Mouse (Mus musculus): ENCODE measurements around the gene Olfr324. TPM values are rescaled to one million over a fixed set of nuclear protein-coding genes. Genes with fewer than 3 reads are reported as not detected.

Olfr324 gene
- polyA plus RNA-seq, 1 experiment from 2014 or later = not detected

- H3K9ac ChIP-seq = no peak overlapping the region
- H3K4me1 ChIP-seq = peaks cover 9% of the 10 kb centered on the region
- no peak for ATAC-seq (ENCODE audit: low FRiP score, low read depth)
- no peak overlapping the region for H3K27ac ChIP-seq
- 63% methylated on average over 7 of the region's 7 CpGs for WGBS
- H3K27me3 ChIP-seq (replicated peaks) = peaks cover 14% of the 10 kb centered on the region
- no peaks in the 10 kb centered on the region for H3K9me3 ChIP-seq
- H3K36me3 ChIP-seq = no peaks in the 10 kb centered on the region
- no peak overlapping the region for H3K4me2 ChIP-seq (replicated peaks)
- H3K4me3 ChIP-seq = no peak overlapping the region
These were observed 43.3 kb downstream of the Olfr324 start for GRCm38 (mm10) chr11:58638176-58638701.

DNA sequence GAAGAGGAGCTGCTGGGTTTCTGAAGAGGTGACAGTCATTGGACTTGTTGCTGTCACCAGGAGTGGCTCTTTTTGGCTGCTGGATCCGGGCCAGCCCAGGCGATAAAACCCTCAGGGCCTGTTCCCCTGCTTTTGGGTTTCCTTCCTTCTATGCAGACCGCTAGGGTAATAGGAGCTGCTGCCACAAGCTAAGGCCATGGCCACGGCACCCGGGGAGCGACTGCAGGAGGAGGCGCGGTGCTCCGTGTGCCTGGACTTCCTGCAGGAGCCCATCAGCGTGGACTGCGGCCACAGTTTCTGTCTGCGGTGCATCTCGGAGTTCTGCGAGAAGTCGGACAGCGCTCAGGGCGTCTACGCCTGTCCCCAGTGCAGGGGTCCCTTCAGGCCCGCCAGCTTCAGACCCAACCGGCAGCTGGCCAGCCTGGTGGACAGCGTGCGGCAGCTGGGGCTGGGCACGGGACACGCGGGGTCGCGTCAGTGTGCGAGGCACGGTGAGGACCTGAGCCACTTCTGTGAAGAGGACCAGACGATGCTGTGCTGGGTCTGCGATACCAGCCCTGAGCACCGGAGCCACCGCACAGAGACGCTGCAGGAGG is 45.5 kb downstream of the Olfr324 start, which contains the start of gene Trim58:
Gene Trim58, plus strand, starts transcription at position 194 of the 596 bp plus-strand sequence.
- 6% methylated on average over 34 of the region's 34 CpGs for WGBS
- H3K27me3 ChIP-seq (replicated peaks) = peaks cover 14% of the 10 kb centered on the region
- peaks cover 9% of the 10 kb centered on the region for H3K4me1 ChIP-seq
- peak within 1 kb of the TSS; percentile 93 for H3K4me2 ChIP-seq (replicated peaks)
- peak within 1 kb of the TSS; percentile 48 for H3K9ac ChIP-seq
- peak within 1 kb of the TSS; percentile 43 for H3K4me3 ChIP-seq
- no peak for ATAC-seq (ENCODE audit: low FRiP score, low read depth)
- no peak within 1 kb of the TSS for H3K27ac ChIP-seq
- no peaks in the 10 kb centered on the region for H3K9me3 ChIP-seq
- H3K36me3 ChIP-seq = no peaks in the 10 kb centered on the region

GRCm38 (mm10) chr11:58641057-58641456 is 46.1 kb downstream of the Olfr324 start:
- Histone ChIP-seq H3K9ac (peak overlapping the region; percentile 48; the same call in 1 of the 2 replicates), H3K4me3 (0 out of 2 replicates have a peak overlapping the region, but pooled peaks have one; percentile 43), H3K27ac (no peak overlapping the region), H3K4me2 (replicated peaks) (peak overlapping the region; percentile 93), H3K9me3 (no peaks in the 10 kb centered on the region), H3K27me3 (replicated peaks) (peaks cover 14% of the 10 kb centered on the region), H3K36me3 (no peaks in the 10 kb centered on the region), H3K4me1 (peaks cover 9% of the 10 kb centered on the region)
- no peak for ATAC-seq (ENCODE audit: low FRiP score, low read depth)
- 34% methylated on average over 14 of the region's 14 CpGs for WGBS

GRCm38 (mm10) chr11:58641638-58642358 is 46.9 kb downstream of the Olfr324 start:
- Histone ChIP-seq H3K9me3 (no peaks in the 10 kb centered on the region), H3K4me3 (no peak overlapping the region), H3K4me1 (peaks cover 9% of the 10 kb centered on the region), H3K4me2 (replicated peaks) (no peak overlapping the region), H3K27ac (no peak overlapping the region), H3K27me3 (replicated peaks) (peaks cover 14% of the 10 kb centered on the region), H3K9ac (peak overlapping the region; percentile 21; the same call in 1 of the 2 replicates), H3K36me3 (no peaks in the 10 kb centered on the region)
- WGBS = 89% methylated on average over 13 of the region's 13 CpGs
- no peak for ATAC-seq (ENCODE audit: low FRiP score, low read depth)

DNA sequence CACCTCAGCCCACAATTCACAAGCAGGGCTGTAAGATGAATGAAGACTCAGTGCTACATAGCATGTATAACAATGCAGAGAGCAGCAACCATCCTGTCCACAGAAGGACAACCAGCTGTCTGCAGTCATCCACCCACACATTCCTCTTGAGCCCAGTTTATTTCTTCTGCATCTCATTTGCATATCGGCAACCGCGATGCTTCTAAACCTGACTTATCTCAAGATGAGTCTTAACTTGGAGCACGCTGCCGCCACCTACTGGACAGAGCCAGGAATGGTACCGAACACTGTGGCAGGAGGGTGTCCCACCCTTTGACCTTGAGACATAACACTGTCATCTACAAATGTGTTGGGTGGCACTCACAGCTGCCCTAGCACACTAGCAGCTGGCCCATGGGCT is 48.4 kb downstream of the Olfr324 start:
- Histone ChIP-seq H3K4me2 (replicated peaks) (no peak overlapping the region), H3K4me1 (peaks cover 9% of the 10 kb centered on the region), H3K36me3 (no peaks in the 10 kb centered on the region), H3K27ac (no peak overlapping the region), H3K4me3 (no peak overlapping the region), H3K27me3 (replicated peaks) (peaks cover 14% of the 10 kb centered on the region), H3K9me3 (no peaks in the 10 kb centered on the region), H3K9ac (no peak overlapping the region)
- no peak for ATAC-seq (ENCODE audit: low FRiP score, low read depth)
- 33% methylated on average over 6 of the region's 6 CpGs for WGBS

Other genes starting within 250 kb of the Olfr324 start
- gene Lypd8, start 216.1 kb upstream of the Olfr324 start, polyA plus RNA-seq (2016; fragmentation: Nextera tagmentation; extraction: Ambion mirVana) = not detected in 2 replicates
- not detected in 2 replicates for gene 1810065E05Rik, start 174.0 kb upstream of the Olfr324 start, polyA plus RNA-seq (2016; fragmentation: Nextera tagmentation; extraction: Ambion mirVana)
- not detected in 2 replicates for gene Gm12253, start 162.6 kb upstream of the Olfr324 start, polyA plus RNA-seq (2016; fragmentation: Nextera tagmentation; extraction: Ambion mirVana)
- gene Lypd9, start 142.2 kb upstream of the Olfr324 start, polyA plus RNA-seq (2016; fragmentation: Nextera tagmentation; extraction: Ambion mirVana) = not detected in 2 replicates
- not detected in 2 replicates for gene Olfr30, start 132.8 kb upstream of the Olfr324 start, polyA plus RNA-seq (2016; fragmentation: Nextera tagmentation; extraction: Ambion mirVana)
- gene Olfr332, start 102.6 kb upstream of the Olfr324 start, polyA plus RNA-seq (2016; fragmentation: Nextera tagmentation; extraction: Ambion mirVana) = not detected in 2 replicates
- gene Olfr331, start 92.5 kb upstream of the Olfr324 start, polyA plus RNA-seq (2016; fragmentation: Nextera tagmentation; extraction: Ambion mirVana) = not detected in 2 replicates
- gene Olfr330, start 60.3 kb upstream of the Olfr324 start, polyA plus RNA-seq (2016; fragmentation: Nextera tagmentation; extraction: Ambion mirVana) = not detected in 2 replicates
- not detected in 2 replicates for gene Olfr329-ps, start 48.7 kb upstream of the Olfr324 start, polyA plus RNA-seq (2016; fragmentation: Nextera tagmentation; extraction: Ambion mirVana)
- gene Olfr328, start 39.5 kb upstream of the Olfr324 start, polyA plus RNA-seq (2016; fragmentation: Nextera tagmentation; extraction: Ambion mirVana) = 0.09 TPM in 1 of 2 replicates, not detected in the other
- gene Olfr224, start 24.6 kb upstream of the Olfr324 start, polyA plus RNA-seq (2016; fragmentation: Nextera tagmentation; extraction: Ambion mirVana) = not detected in 2 replicates
- not detected in 2 replicates for gene Olfr325, start 17.4 kb upstream of the Olfr324 start, polyA plus RNA-seq (2016; fragmentation: Nextera tagmentation; extraction: Ambion mirVana)
- gene 2210407C18Rik, start 21.0 kb downstream of the Olfr324 start, polyA plus RNA-seq (2016; fragmentation: Nextera tagmentation; extraction: Ambion mirVana) = not detected in 2 replicates
- not detected in 2 replicates for gene Olfr323, start 35.4 kb downstream of the Olfr324 start, polyA plus RNA-seq (2016; fragmentation: Nextera tagmentation; extraction: Ambion mirVana)
- 0.41 and 0.44 TPM in 2 replicates for gene Trim58, start 45.4 kb downstream of the Olfr324 start, polyA plus RNA-seq (2016; fragmentation: Nextera tagmentation; extraction: Ambion mirVana)
- gene Olfr322, start 63.7 kb downstream of the Olfr324 start, polyA plus RNA-seq (2016; fragmentation: Nextera tagmentation; extraction: Ambion mirVana) = not detected in 2 replicates
- not detected in 2 replicates for gene Olfr320, start 86.0 kb downstream of the Olfr324 start, polyA plus RNA-seq (2016; fragmentation: Nextera tagmentation; extraction: Ambion mirVana)
- gene Olfr319, start 104.0 kb downstream of the Olfr324 start, polyA plus RNA-seq (2016; fragmentation: Nextera tagmentation; extraction: Ambion mirVana) = not detected in 2 replicates
- gene Olfr318, start 128.9 kb downstream of the Olfr324 start, polyA plus RNA-seq (2016; fragmentation: Nextera tagmentation; extraction: Ambion mirVana) = not detected in 2 replicates
- 0.06 and 0.16 TPM in 2 replicates for gene Olfr317, start 144.1 kb downstream of the Olfr324 start, polyA plus RNA-seq (2016; fragmentation: Nextera tagmentation; extraction: Ambion mirVana)
- gene Olfr316, start 157.6 kb downstream of the Olfr324 start, polyA plus RNA-seq (2016; fragmentation: Nextera tagmentation; extraction: Ambion mirVana) = not detected in 2 replicates
- gene Olfr315, start 178.1 kb downstream of the Olfr324 start, polyA plus RNA-seq (2016; fragmentation: Nextera tagmentation; extraction: Ambion mirVana) = not detected in 2 replicates
- gene Olfr314, start 187.8 kb downstream of the Olfr324 start, polyA plus RNA-seq (2016; fragmentation: Nextera tagmentation; extraction: Ambion mirVana) = not detected in 2 replicates
- 5.2 and 7.4 TPM in 2 replicates for gene Fam183b, start 206.8 kb downstream of the Olfr324 start, polyA plus RNA-seq (2016; fragmentation: Nextera tagmentation; extraction: Ambion mirVana)
- gene Olfr313, start 219.9 kb downstream of the Olfr324 start, polyA plus RNA-seq (2016; fragmentation: Nextera tagmentation; extraction: Ambion mirVana) = not detected in 2 replicates
- gene Olfr312, start 234.1 kb downstream of the Olfr324 start, polyA plus RNA-seq (2016; fragmentation: Nextera tagmentation; extraction: Ambion mirVana) = not detected in 2 replicates
- not detected in 2 replicates for gene Olfr311, start 244.1 kb downstream of the Olfr324 start, polyA plus RNA-seq (2016; fragmentation: Nextera tagmentation; extraction: Ambion mirVana)